Mouse (Mus musculus): ENCODE data around the gene Snupn. TPM values are rescaled to one million over a fixed set of nuclear protein-coding genes. Genes with fewer than 3 reads are reported as not detected.
A peak's percentile ranks its signal among the peaks of the same experiment; 100 is the strongest.

Gene Snupn
- polyA plus RNA-seq, 1 experiment = 12.8 TPM

GRCm38 (mm10) chr9:56918466-56918865, 32.2 kb upstream of the Snupn start:
- H3K36me3 ChIP-seq (ENCODE audit: control insufficient read depth, insufficient read depth) = peaks cover 50% of the 10 kb centered on the region

GRCm38 (mm10) chr9:56922746-56923145, 27.9 kb upstream of the Snupn start:
- Histone ChIP-seq H3K4me2 (ENCODE audit: low read depth) (no peak overlapping the region), H3K27me3 (ENCODE audit: control insufficient read depth, insufficient read depth, insufficient read length) (no peaks in the 10 kb centered on the region), H3K4me3 (no peak overlapping the region), H3K79me2 (ENCODE audit: control insufficient read depth, insufficient read depth) (peaks cover 54% of the 10 kb centered on the region), H3K36me3 (ENCODE audit: control insufficient read depth, insufficient read depth) (peaks cover 42% of the 10 kb centered on the region), H3ac (ENCODE audit: control insufficient read depth, insufficient read length) (no peak overlapping the region)
- TF ChIP-seq MYOD1 (IDR thresholded peaks at IDR 0.05; ENCODE audit: control insufficient read depth in 1 of 3, insufficient read length in 2 of 3, low read depth in 2 of 3) (no peak), MAX (IDR thresholded peaks at IDR 0.05; ENCODE audit: low read depth) (no peak), TCF12 (IDR thresholded peaks at IDR 0.05; ENCODE audit: insufficient read depth, poor library complexity, severe bottlenecking) (no peak), USF1 (IDR thresholded peaks at IDR 0.05; ENCODE audit: low read depth) (no peak), CEBPB (IDR thresholded peaks at IDR 0.05; ENCODE audit: insufficient read depth, poor library complexity, severe bottlenecking) (no peak), SRF (IDR thresholded peaks at IDR 0.05; ENCODE audit: control insufficient read depth, insufficient read length, low read depth) (no peak), E2F4 (IDR thresholded peaks at IDR 0.05; ENCODE audit: insufficient read depth) (no peak), POLR2AphosphoS2 (IDR thresholded peaks at IDR 0.05; ENCODE audit: insufficient read length, low read depth) (no peak), POLR2A (IDR thresholded peaks at IDR 0.05; ENCODE audit: insufficient read length, low read depth) (no peak), REST (IDR thresholded peaks at IDR 0.05; ENCODE audit: insufficient read depth, insufficient read length) (no peak), MYOG (IDR thresholded peaks at IDR 0.05; ENCODE audit: control insufficient read depth in 1 of 3, insufficient read depth in 1 of 3, insufficient read length in 2 of 3, low read depth in 2 of 3) (no peak), TCF3 (IDR thresholded peaks at IDR 0.05; ENCODE audit: insufficient read length, low read depth) (no peak)

More at GRCm38 (mm10) chr9:56918466-56918865, 32.2 kb upstream of the Snupn start:
- no peak overlapping the region for H3K4me2 ChIP-seq (ENCODE audit: low read depth)
- no peaks in the 10 kb centered on the region for H3K27me3 ChIP-seq (ENCODE audit: control insufficient read depth, insufficient read depth, insufficient read length)
- no peak overlapping the region for H3K4me3 ChIP-seq
- peaks cover 17% of the 10 kb centered on the region for H3K79me2 ChIP-seq (ENCODE audit: control insufficient read depth, insufficient read depth)
- H3ac ChIP-seq (ENCODE audit: control insufficient read depth, insufficient read length) = no peak overlapping the region
- TF ChIP-seq POLR2A (IDR thresholded peaks at IDR 0.05; ENCODE audit: insufficient read length, low read depth) (no peak), REST (IDR thresholded peaks at IDR 0.05; ENCODE audit: insufficient read depth, insufficient read length) (no peak), CEBPB (IDR thresholded peaks at IDR 0.05; ENCODE audit: insufficient read depth, poor library complexity, severe bottlenecking) (no peak), E2F4 (IDR thresholded peaks at IDR 0.05; ENCODE audit: insufficient read depth) (no peak), POLR2AphosphoS2 (IDR thresholded peaks at IDR 0.05; ENCODE audit: insufficient read length, low read depth) (no peak), MAX (IDR thresholded peaks at IDR 0.05; ENCODE audit: low read depth) (no peak), MYOD1 (IDR thresholded peaks at IDR 0.05; ENCODE audit: control insufficient read depth in 1 of 3, insufficient read length in 2 of 3, low read depth in 2 of 3) (no peak), TCF12 (IDR thresholded peaks at IDR 0.05; ENCODE audit: insufficient read depth, poor library complexity, severe bottlenecking) (no peak), MYOG (IDR thresholded peaks at IDR 0.05; ENCODE audit: control insufficient read depth in 1 of 3, insufficient read depth in 1 of 3, insufficient read length in 2 of 3, low read depth in 2 of 3) (no peak), TCF3 (IDR thresholded peaks at IDR 0.05; ENCODE audit: insufficient read length, low read depth) (no peak), SRF (IDR thresholded peaks at IDR 0.05; ENCODE audit: control insufficient read depth, insufficient read length, low read depth) (no peak), USF1 (IDR thresholded peaks at IDR 0.05; ENCODE audit: low read depth) (no peak)

- Histone ChIP-seq H3K36me3 (ENCODE audit: control insufficient read depth, insufficient read depth) (peaks cover 31% of the 10 kb centered on the region), H3K4me3 (peak overlapping the region; percentile 95), H3K4me2 (ENCODE audit: low read depth) (peak overlapping the region; percentile 99), H3K27me3 (ENCODE audit: control insufficient read depth, insufficient read depth, insufficient read length) (no peaks in the 10 kb centered on the region), H3ac (ENCODE audit: control insufficient read depth, insufficient read length) (no peak overlapping the region), H3K79me2 (ENCODE audit: control insufficient read depth, insufficient read depth) (peaks cover 54% of the 10 kb centered on the region)
- TF ChIP-seq POLR2AphosphoS2 (IDR thresholded peaks at IDR 0.05; ENCODE audit: insufficient read length, low read depth) (no peak), POLR2A (IDR thresholded peaks at IDR 0.05; ENCODE audit: insufficient read length, low read depth) (peak; percentile 29), MYOD1 (IDR thresholded peaks at IDR 0.05; ENCODE audit: control insufficient read depth in 1 of 3, insufficient read length in 2 of 3, low read depth in 2 of 3) (peak in 1 of 3 experiments; percentile 40), CEBPB (IDR thresholded peaks at IDR 0.05; ENCODE audit: insufficient read depth, poor library complexity, severe bottlenecking) (peak; percentile 45; the same call in 1 of the 2 replicates)
Measured at GRCm38 (mm10) chr9:56923841-56924650, 26.6 kb upstream of the Snupn start.

GRCm38 (mm10) chr9:56924651-56925027, 26.0 kb upstream of the Snupn start:
- Histone ChIP-seq H3K36me3 (ENCODE audit: control insufficient read depth, insufficient read depth) (peaks cover 26% of the 10 kb centered on the region), H3K27me3 (ENCODE audit: control insufficient read depth, insufficient read depth, insufficient read length) (no peaks in the 10 kb centered on the region), H3K79me2 (ENCODE audit: control insufficient read depth, insufficient read depth) (peaks cover 54% of the 10 kb centered on the region), H3ac (ENCODE audit: control insufficient read depth, insufficient read length) (no peak overlapping the region), H3K4me3 (peak overlapping the region; percentile 95), H3K4me2 (ENCODE audit: low read depth) (peak overlapping the region; percentile 99)
- no peak for TF ChIP-seq REST (IDR thresholded peaks at IDR 0.05; ENCODE audit: insufficient read depth, insufficient read length)
- TF ChIP-seq MYOD1 (IDR thresholded peaks at IDR 0.05; ENCODE audit: control insufficient read depth in 1 of 3, insufficient read length in 2 of 3, low read depth in 2 of 3) = peak in 1 of 3 experiments; percentile 37
- no peak for TF ChIP-seq E2F4 (IDR thresholded peaks at IDR 0.05; ENCODE audit: insufficient read depth)
- no peak for TF ChIP-seq SRF (IDR thresholded peaks at IDR 0.05; ENCODE audit: control insufficient read depth, insufficient read length, low read depth)
- no peak for TF ChIP-seq TCF3 (IDR thresholded peaks at IDR 0.05; ENCODE audit: insufficient read length, low read depth)
- TF ChIP-seq MYOG (IDR thresholded peaks at IDR 0.05; ENCODE audit: control insufficient read depth in 1 of 3, insufficient read depth in 1 of 3, insufficient read length in 2 of 3, low read depth in 2 of 3) = peak in 1 of 3 experiments; percentile 46
- TF ChIP-seq TCF12 (IDR thresholded peaks at IDR 0.05; ENCODE audit: insufficient read depth, poor library complexity, severe bottlenecking) = no peak
- no peak for TF ChIP-seq POLR2A (IDR thresholded peaks at IDR 0.05; ENCODE audit: insufficient read length, low read depth)
- peak; percentile 94 for TF ChIP-seq USF1 (IDR thresholded peaks at IDR 0.05; ENCODE audit: low read depth)
- no peak for TF ChIP-seq CEBPB (IDR thresholded peaks at IDR 0.05; ENCODE audit: insufficient read depth, poor library complexity, severe bottlenecking)
- no peak for TF ChIP-seq POLR2AphosphoS2 (IDR thresholded peaks at IDR 0.05; ENCODE audit: insufficient read length, low read depth)
- TF ChIP-seq MAX (IDR thresholded peaks at IDR 0.05; ENCODE audit: low read depth) = no peak
